Mouse (Mus musculus): ENCODE results near the gene Gm45711. TPM values are rescaled to one million over a fixed set of nuclear protein-coding genes. Genes with fewer than 3 reads are reported as not detected.
"Not testable (repeated sequence)": the region's sequence is repeated elsewhere in the genome, so short reads cannot be mapped to it uniquely, and the experiment has no call there.

Gene Gm45711
- total RNA-seq, 2 experiments from 2014 or later: not detected

DNA sequence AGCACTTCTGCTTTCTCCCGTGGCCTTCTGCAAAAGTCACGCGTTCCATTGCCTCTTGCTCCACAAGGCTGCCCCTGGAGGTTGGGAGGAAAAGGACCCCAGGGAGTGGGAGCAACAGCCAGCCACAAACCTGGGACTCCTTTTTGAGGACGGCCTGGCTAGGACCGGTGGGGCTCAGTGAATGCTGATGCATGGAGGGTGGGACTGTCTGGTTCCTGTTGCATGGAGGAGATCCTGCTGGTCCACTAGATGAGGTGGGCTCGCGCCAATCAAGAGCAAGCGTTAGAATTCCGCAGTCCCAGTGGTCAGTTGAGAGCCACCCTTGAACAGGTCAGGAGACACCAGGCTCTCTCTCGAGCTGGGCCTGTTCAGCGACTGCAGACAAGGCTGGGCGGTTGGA, 12.0 kb upstream of the Gm45711 start, which contains the start of gene Cmtm2b:
TSS of gene Cmtm2b (plus strand) at position 301 of the 400 bp plus-strand sequence.
- not testable (repeated sequence) for ATAC-seq (ENCODE audit: poor library complexity, severe bottlenecking)

GRCm38 (mm10) chr8:104321267-104321666, 11.4 kb upstream of the Gm45711 start, which contains the start of gene Gm11020:
Gm11020 (plus strand) TSS chr8:104321567.
- not testable (repeated sequence) for ATAC-seq (ENCODE audit: poor library complexity, severe bottlenecking)

DNA sequence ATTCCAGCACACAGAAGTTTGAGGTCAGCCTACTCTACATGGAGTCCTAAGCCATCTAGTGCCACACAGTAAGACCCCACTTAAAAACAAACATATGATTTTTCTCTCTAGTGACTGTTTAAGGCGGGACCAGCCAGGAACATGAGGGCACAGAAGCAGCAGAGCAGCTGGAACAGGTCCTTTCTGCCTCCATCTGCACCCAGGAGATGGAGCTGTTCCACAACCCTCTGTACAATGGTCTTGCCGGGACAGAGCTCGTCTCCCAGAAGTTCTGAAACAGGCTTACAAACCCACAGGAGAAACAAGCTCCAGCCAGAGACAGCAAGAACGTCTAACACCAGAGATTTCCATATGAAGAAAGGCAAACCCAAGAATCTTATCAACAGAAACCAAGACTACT, 3.4 kb upstream of the Gm45711 start:
- no peak for ATAC-seq (ENCODE audit: poor library complexity, severe bottlenecking)

DNA sequence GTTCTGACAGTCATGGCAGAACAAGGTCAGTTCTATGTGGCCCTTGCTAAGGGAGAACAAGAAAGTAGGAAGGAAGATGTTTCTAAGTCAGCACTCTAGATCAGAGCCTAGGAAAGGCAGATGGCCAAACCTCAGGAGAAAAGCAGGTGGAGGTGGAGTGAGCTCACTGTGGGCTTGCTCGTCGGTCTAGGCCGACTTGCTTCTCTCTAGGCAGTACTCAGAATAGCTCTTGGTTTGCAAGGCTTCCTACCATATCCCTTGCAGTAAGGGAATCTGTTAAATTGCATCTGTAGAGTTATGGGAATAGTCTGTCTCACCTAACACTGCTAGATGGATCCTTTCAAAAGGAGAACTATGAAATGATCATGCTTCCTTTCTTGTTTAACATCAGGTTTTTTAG, 2.1 kb upstream of the Gm45711 start:
- ATAC-seq (ENCODE audit: poor library complexity, severe bottlenecking): not testable (repeated sequence)

- not testable (repeated sequence) for ATAC-seq (ENCODE audit: poor library complexity, severe bottlenecking)
Observed at GRCm38 (mm10) chr8:104308341-104308740, 1.5 kb downstream of the Gm45711 start.

DNA sequence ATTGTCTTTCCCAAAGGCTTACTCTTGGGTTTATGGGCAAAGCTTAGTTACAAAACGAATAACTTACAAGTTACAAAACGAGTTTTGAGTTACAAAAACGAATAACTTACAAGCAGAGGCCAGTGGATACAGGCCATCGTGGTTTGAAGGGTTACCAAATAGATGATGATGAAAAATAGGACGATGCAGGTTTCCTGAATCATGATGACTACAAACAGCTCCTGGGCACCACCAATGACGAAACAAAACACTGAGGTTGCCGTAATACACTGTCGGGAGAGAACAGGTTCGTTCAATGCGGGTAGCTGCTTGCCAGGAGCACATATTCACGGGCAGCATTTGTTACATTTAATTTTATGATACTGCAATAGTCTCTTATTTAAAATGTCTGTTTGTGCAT, 4.9 kb downstream of the Gm45711 start:
- ATAC-seq (ENCODE audit: poor library complexity, severe bottlenecking): peak; percentile 33; the same call in 1 of the 2 replicates

GRCm38 (mm10) chr8:104302536-104302935, 7.3 kb downstream of the Gm45711 start:
- not testable (repeated sequence) for ATAC-seq (ENCODE audit: poor library complexity, severe bottlenecking)

GRCm38 (mm10) chr8:104301577-104301976, 8.3 kb downstream of the Gm45711 start:
- ATAC-seq (ENCODE audit: poor library complexity, severe bottlenecking): not testable (repeated sequence)

GRCm38 (mm10) chr8:104294396-104294795, 15.5 kb downstream of the Gm45711 start:
- ATAC-seq (ENCODE audit: poor library complexity, severe bottlenecking): no peak

- ATAC-seq (ENCODE audit: poor library complexity, severe bottlenecking): not testable (repeated sequence)
Observed at GRCm38 (mm10) chr8:104293081-104293480, 16.8 kb downstream of the Gm45711 start, which contains the start of gene Cmtm2a. Cmtm2a (minus strand) TSS chr8:104293181.

DNA sequence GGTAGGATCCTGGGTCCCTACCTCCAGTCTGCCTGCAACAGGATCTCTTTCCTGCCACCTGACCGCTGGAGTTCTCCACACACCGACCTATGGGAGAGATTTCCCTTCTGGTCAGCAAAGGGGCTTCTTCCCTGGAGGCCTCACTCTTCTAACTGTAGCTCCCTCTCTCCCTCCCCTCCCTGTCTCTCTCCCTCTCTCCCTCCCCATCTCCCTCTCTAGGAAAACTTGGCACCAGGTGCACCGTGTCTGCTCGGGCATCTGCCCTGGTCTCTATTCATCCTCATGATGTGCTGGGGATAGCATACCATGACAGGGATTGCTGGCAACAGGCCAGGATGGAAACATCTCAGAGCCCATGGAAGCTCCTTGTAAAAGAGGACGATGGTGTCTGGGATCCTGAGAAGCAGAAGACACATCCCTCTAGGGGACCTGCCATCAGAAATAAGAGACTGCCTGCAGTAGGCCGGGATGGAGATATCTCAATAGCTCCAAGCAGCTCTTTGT, 40.9 kb downstream of the Gm45711 start:
- ATAC-seq (ENCODE audit: poor library complexity, severe bottlenecking): no peak

DNA sequence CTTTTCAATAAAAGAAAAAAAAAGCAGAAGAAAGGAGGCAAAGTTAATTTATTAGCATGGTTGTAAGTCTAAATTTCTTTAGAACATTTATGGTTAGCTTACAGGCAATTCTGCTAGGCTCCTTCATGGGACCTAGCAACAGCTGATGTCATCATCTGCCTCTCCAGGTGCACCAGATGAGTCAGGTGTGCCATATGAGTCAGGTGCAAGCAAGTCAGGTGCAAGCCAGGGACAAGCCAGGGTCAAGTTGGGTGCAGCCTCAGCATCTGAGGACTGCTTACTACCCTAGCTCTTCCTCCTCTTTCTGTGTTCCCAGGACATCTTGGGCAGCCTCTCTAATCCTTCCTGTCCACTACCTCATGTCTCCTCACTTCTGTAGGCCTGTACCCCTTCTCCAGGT, 41.5 kb downstream of the Gm45711 start:
- ATAC-seq (ENCODE audit: poor library complexity, severe bottlenecking): no peak

- ATAC-seq (ENCODE audit: poor library complexity, severe bottlenecking): not testable (repeated sequence)
Observed at GRCm38 (mm10) chr8:104264271-104264935, 45.5 kb downstream of the Gm45711 start.

GRCm38 (mm10) chr8:104261802-104262201, 48.1 kb downstream of the Gm45711 start:
- not testable (repeated sequence) for ATAC-seq (ENCODE audit: poor library complexity, severe bottlenecking)

- ATAC-seq (ENCODE audit: poor library complexity, severe bottlenecking): peak; percentile 40
Observed at GRCm38 (mm10) chr8:104253016-104253415, 56.9 kb downstream of the Gm45711 start.

GRCm38 (mm10) chr8:104251461-104251860, 58.4 kb downstream of the Gm45711 start:
- ATAC-seq (ENCODE audit: poor library complexity, severe bottlenecking): peak; percentile 3; the same call in 1 of the 2 replicates

DNA sequence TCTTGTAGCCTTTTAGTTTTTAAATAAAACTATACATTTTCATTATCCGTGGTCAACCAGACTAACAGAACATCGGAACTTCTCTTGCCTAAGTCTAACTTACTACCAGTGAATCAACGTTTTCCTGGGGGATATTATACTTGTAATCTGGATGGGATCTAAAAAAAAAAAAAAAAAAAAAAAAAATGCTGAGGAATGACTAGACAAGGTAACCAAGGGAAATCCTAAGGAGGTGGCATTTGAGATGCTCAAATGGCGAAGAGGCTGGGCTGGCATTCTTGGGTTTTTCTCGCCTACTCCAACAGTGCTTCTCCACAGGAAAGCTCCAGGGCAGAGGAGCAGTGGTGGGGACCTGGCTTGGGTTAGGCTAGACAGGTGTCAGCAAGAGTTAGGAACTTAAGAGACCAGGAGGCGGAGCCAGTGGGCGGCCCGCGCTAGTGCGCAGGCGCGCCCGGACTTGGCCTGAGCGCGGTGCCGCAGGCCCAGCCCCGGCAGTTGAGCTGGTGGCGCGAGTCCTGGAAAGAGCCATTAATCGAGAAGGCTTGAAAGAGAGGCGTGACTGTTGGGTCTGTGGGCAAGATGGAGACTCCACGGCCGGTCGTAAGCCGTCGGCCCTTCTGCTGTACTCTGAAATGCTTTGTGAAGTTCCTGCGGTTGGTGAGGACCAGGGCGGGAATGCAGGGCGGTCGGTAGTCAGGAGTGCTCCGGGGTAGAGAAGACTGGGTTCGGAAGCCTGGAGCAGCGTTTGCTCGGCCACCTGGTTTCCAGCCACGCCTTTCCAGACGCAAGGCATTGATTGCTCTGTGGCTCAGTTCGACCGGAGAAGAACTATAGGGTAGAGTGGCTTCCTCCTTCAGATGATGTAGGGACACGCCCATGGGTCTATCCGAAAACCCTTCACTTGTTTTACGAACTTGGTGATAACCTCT, 59.2 kb downstream of the Gm45711 start, which contains the start of gene Cklf:
TSS of gene Cklf (plus strand) at position 423 of the 929 bp plus-strand sequence.
- ATAC-seq (ENCODE audit: poor library complexity, severe bottlenecking): peak; percentile 44

DNA sequence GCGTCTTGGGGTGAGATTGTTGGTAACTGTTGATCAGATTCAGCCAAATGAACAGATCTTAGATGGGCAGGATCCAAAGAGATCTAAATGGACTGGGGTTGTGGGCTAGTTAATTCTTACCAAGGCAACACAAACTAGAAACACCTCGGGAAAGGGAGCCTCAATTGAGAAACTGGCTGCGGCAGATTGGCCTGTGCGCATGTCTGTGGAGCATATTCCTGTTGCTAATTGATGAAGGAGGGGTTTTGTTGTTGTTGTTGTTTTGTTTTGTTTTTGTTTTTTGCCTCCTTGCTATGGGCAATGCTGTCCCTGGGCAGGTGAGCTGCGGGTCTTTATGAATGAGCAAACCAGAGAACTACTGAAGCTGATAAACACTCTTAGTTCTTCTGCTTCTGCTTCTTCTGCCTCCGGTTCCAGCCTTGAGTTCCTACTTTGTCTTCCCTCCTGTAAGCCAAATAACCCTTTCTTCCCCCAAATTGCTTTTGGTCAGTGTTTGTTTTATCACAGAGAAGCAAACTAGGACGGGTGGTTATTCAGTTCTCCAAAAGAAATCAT, 60.4 kb downstream of the Gm45711 start:
- no peak for ATAC-seq (ENCODE audit: poor library complexity, severe bottlenecking)

GRCm38 (mm10) chr8:104248276-104248675, 61.6 kb downstream of the Gm45711 start, which contains the start of gene Tk2:
Tk2 (minus strand) TSS chr8:104248558.
- ATAC-seq (ENCODE audit: poor library complexity, severe bottlenecking): peak; percentile 60

- ATAC-seq (ENCODE audit: poor library complexity, severe bottlenecking): no peak
Observed at GRCm38 (mm10) chr8:104247908-104248275, 62.0 kb downstream of the Gm45711 start.

Data from megakaryocyte, adult 5-6 weeks (primary cell).